Comparison of ENCODE assay signal across 8 mouse cellular contexts in genomic region chr13:23445561-23446320, GRCm38 (mm10). TPM values are rescaled to one million over a fixed set of nuclear protein-coding genes. Genes with fewer than 3 reads are reported as not detected.
A peak's percentile ranks its signal among the peaks of the same experiment; 100 is the strongest.
DNase-seq lines count a peak whose midpoint lies in the region; ATAC-seq and TF ChIP-seq lines count a peak whose summit lies in the region.

No protein-coding gene starts in this region.

- peak overlapping the region; percentile 75 for H3K4me2 ChIP-seq in intestine, postnatal 0 days (replicated peaks; ENCODE audit: low read depth)
- H3K4me2 ChIP-seq in midbrain, embryonic 11.5 days = peak overlapping the region; percentile 74

- no peaks in the 10 kb centered on the region for H3K27me3 ChIP-seq in intestine, postnatal 0 days (replicated peaks; ENCODE audit: control insufficient read depth, insufficient read depth, low read length)
- H3K27me3 ChIP-seq in midbrain, embryonic 11.5 days (ENCODE audit: control insufficient read depth, insufficient read depth, low read length) = no peaks in the 10 kb centered on the region

- no peaks in the 10 kb centered on the region for H3K36me3 ChIP-seq in intestine, postnatal 0 days (ENCODE audit: control insufficient read depth, insufficient read depth)
- no peaks in the 10 kb centered on the region for H3K36me3 ChIP-seq in midbrain, embryonic 11.5 days (ENCODE audit: control insufficient read depth, insufficient read depth, low read length)

- ATAC-seq in intestine, postnatal 0 days = peak; percentile 92
- peak; percentile 94 for ATAC-seq in midbrain, embryonic 11.5 days (ENCODE audit: low FRiP score)

- H3K9ac ChIP-seq in intestine, postnatal 0 days (ENCODE audit: low read depth, low read length) = peak overlapping the region; percentile 76
- peak overlapping the region; percentile 70 for H3K9ac ChIP-seq in midbrain, embryonic 11.5 days (ENCODE audit: low read length)

- H3K9me3 ChIP-seq in intestine, postnatal 0 days (ENCODE audit: control insufficient read depth) = no peaks in the 10 kb centered on the region
- H3K9me3 ChIP-seq in midbrain, embryonic 11.5 days (ENCODE audit: control insufficient read depth, low read length) = no peaks in the 10 kb centered on the region

- H3K27ac ChIP-seq in intestine, postnatal 0 days (ENCODE audit: low read depth, low read length) = peak overlapping the region; percentile 94
- H3K27ac ChIP-seq in midbrain, embryonic 11.5 days (ENCODE audit: low read depth, low read length) = peak overlapping the region; percentile 90

- peak overlapping the region; percentile 74 for H3K4me3 ChIP-seq in intestine, postnatal 0 days (ENCODE audit: low read depth, low read length)
- H3K4me3 ChIP-seq in midbrain, embryonic 11.5 days (ENCODE audit: low read depth, low read length) = peak overlapping the region; percentile 48

- WGBS in intestine, postnatal 0 days = under 1% methylated on average over 55 of the region's 55 CpGs
- WGBS in midbrain, embryonic 11.5 days = under 1% methylated on average over 55 of the region's 55 CpGs

- no peaks in the 10 kb centered on the region for H3K4me1 ChIP-seq in intestine, postnatal 0 days (replicated peaks; ENCODE audit: control insufficient read depth, insufficient read depth, low read length)
- peaks cover 6% of the 10 kb centered on the region for H3K4me1 ChIP-seq in midbrain, embryonic 11.5 days (ENCODE audit: control insufficient read depth, insufficient read depth, low read length)

- intact Hi-C loops in left cerebral cortex, postnatal 4 days (cut with DNase I) = no loop called here

- TF ChIP-seq CTCF in intestine, postnatal 0 days (IDR thresholded peaks at IDR 0.05; ENCODE audit: low read depth) = no peak

- DNase-seq in adrenal gland, adult (ENCODE audit: inconsistent age in 2 of 2, low spot score in 1 of 2) = peak; percentile 90 to 99
- peak; percentile 94 for DNase-seq in embryo, embryonic 9.5 days (ENCODE audit: extremely low spot score)
- peak; percentile 77 to 89 for DNase-seq in gastrocnemius, postnatal 4 days (ENCODE audit: low spot score in 2 of 2)
- DNase-seq in left cerebral cortex, postnatal 4 days = peak; percentile 92
- DNase-seq in midbrain, embryonic 11.5 days (ENCODE audit: low spot score, missing footprints) = peak; percentile 100
- DNase-seq in right cerebral cortex, postnatal 4 days = peak; percentile 94
- DNase-seq in yolk sac, embryonic 10.5 days (ENCODE audit: low spot score) = peak; percentile 91

RNA-seq across cellular contexts. Expression of gene Btn1a1, which starts 20.0 kb away (rescaled TPM):
- total RNA-seq in gastrocnemius, postnatal 4 days (2021) = not detected
- polyA plus RNA-seq in intestine, postnatal 0 days (2015; fragmentation: Nextera tagmentation; extraction: Ambion mirVana) = not detected in 2 replicates
- total RNA-seq in left cerebral cortex, postnatal 4 days (2021) = not detected
- not detected in 2 replicates for polyA plus RNA-seq in midbrain, embryonic 11.5 days (2014; fragmentation: Nextera tagmentation; extraction: Ambion mirVana)

RNA-seq across cellular contexts. Expression of gene Abt1, which starts 22.1 kb away (rescaled TPM):
- total RNA-seq in gastrocnemius, postnatal 4 days (2021) = 1 to 10 TPM; 6.2 to 6.6 TPM
- 5.1 and 5.6 TPM in 2 replicates for polyA plus RNA-seq in intestine, postnatal 0 days (2015; fragmentation: Nextera tagmentation; extraction: Ambion mirVana)
- total RNA-seq in left cerebral cortex, postnatal 4 days (2021) = 1 to 10 TPM; 5.6 to 6.1 TPM
- polyA plus RNA-seq in midbrain, embryonic 11.5 days (2014; fragmentation: Nextera tagmentation; extraction: Ambion mirVana) = 14.0 and 14.9 TPM in 2 replicates

RNA-seq across cellular contexts. Expression of gene Btn2a2, which starts 42.9 kb away (rescaled TPM):
- under 1 TPM in 1 of 2 experiments, not detected in 1; 0.23 TPM for total RNA-seq in gastrocnemius, postnatal 4 days (2021)
- polyA plus RNA-seq in intestine, postnatal 0 days (2015; fragmentation: Nextera tagmentation; extraction: Ambion mirVana) = not detected in 2 replicates
- total RNA-seq in left cerebral cortex, postnatal 4 days (2021) = not detected
- polyA plus RNA-seq in midbrain, embryonic 11.5 days (2014; fragmentation: Nextera tagmentation; extraction: Ambion mirVana) = 0.28 and 0.34 TPM in 2 replicates

Comparison
In these comparisons a context has a peak if more than half of its experiments do, and no peak if none do; other contexts are left out.
1. Peak in every context shown above with its lines: DNase-seq, ATAC-seq, H3K4me3 ChIP-seq and H3K27ac ChIP-seq.